Mouse (Mus musculus): ENCODE data around the gene Chpf.

Gene Chpf

DNA sequence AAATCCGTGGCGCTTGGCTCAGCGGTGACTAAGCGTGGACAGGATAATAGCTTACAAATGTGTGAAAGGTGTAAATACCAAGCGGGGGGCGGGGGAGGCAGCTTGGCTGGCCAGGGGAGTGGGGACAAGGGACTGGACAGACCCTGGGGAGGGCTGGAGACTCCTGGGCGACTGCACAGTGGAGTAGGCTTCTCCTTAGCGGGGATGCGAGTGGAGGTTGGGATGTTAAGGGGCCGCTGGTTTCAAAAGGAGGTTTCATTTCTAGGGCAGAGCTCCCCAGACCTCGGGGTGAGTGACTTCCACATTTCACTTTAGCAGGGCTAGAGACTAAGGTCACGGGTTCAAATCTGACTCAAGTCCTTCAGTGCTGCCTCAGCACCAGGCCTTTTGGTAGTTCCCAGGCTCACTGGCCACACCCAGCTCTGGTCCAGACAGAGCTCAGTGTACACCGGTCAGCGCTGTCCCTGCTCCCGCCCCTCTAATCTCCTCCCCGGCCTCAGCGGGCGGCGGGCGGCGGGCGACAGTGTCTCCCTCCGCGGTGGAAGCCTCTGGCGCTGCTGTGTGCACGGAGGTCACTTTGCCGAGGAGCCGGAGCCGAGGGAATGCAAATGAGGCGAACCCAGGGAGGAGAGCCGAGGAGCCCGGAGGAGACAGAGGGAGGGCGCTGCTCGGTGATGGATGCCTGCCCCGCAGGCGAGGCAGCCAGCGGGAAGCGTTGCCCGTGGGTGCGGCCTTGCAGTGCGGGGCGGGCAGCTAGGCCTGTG lies 20.9 kb downstream of the Chpf start:
- DNase-seq: peak; percentile 52

DNA sequence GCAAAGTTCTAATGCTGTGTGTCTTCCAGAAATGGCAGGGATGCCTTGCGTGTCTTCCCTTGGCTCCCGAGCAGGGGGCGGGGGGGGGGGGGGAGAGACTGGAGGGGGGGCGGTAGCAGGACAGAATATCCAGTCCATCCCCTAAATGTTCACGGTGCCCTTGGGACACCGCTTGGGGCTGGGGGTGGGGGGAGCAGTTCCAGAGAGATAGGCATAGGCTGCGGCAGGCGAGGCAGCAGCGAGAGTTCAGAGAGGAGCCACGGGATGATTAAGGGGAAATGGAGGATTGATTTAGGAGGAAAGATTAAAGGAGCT lies 21.4 kb downstream of the Chpf start:
- DNase-seq: no peak

DNA sequence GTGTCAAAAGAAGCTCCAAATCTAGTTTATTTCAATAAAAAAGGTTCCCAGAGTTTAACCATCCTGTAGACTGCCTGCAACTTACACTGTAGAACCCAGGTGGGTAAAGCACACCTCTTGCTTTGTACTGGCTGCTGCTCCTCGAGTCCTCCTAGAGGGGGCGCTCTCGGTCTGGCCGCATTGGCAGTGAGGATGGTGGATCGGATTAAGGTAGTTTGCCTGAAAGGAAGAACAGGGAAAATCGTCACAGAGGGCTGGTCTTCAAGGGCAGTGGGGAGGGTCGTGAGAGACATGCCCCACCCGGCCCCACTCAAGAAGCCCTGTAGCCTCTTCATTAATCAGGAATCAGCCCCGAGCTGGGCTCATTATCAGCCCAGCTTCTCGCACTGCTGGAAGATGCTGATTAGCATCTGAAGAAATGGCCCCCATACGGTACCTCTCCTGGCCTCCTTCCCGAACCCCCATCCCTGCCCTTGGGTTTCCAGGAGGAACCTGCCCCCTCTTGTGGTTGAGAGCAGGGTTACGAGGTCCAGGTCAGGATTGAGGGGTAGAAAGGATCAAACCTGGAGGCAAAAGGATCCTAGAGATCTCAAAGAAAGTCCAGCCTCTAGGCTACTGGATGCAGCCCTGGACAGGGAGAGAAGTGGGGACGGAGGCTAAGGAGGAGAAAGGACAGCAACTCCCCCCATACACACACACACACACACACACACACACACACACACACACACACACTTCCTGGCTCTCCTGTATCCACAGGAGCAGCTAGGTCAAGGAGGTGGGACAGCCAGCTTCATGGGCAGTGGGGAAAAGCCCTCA lies 22.2 kb downstream of the Chpf start:
- peak; percentile 46 for DNase-seq

DNA sequence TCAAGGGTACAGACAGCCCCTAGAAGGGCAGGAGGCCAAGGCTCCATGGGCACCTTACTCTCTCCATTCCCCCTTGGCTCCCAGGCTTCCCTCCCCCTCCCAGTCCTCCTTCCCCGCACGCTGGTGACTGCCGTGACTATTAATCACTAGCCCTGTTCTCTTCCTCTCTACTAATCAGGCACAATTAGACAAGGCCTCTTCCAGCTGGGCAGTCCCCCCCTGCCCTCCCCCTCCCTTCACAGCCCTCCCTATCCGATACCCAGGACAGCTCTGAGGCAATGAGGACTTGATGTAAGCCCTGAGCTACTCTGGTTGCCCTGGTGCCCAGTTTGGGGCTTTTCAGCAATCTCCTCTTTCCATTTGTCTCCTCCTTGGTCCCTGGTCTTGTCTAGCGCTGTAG lies 23.2 kb downstream of the Chpf start:
- no peak for DNase-seq

DNA sequence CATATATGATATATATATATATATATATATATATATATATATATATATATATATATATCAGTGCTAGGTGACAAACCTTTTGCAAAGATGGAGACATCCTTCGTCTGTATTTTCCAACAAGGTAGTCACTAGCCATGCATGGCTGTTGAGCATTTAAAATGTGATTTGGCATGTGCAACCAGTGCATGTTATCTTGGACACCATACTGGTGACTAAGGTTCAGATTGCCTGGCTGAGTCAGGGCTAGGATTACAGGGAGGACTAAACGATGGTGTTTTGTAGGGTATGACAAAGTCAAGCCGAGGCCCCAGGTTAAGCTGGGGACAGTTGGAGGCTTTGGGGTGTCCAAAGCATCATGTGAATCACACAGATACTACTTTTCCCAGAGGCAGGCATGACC lies 23.7 kb downstream of the Chpf start:
- no peak for DNase-seq

DNA sequence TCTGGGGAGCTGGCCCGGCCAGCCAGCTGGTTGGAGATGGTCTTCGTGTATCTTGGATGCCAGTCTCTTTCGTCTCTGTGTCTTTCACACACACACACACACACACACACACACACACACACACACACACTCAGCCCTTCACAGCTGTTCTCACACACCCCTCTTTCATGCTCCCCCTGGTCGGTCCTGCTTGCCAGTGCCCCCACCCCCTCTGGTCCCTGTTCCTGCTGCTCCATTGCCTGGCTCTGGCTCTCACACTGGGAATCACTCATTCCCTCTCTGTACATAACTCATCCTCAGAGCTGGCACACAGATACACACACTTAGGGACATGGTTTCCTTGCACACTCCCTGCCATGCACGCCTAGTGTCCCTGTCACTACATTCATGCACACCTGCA lies 27.2 kb downstream of the Chpf start:
- no peak for DNase-seq

DNA sequence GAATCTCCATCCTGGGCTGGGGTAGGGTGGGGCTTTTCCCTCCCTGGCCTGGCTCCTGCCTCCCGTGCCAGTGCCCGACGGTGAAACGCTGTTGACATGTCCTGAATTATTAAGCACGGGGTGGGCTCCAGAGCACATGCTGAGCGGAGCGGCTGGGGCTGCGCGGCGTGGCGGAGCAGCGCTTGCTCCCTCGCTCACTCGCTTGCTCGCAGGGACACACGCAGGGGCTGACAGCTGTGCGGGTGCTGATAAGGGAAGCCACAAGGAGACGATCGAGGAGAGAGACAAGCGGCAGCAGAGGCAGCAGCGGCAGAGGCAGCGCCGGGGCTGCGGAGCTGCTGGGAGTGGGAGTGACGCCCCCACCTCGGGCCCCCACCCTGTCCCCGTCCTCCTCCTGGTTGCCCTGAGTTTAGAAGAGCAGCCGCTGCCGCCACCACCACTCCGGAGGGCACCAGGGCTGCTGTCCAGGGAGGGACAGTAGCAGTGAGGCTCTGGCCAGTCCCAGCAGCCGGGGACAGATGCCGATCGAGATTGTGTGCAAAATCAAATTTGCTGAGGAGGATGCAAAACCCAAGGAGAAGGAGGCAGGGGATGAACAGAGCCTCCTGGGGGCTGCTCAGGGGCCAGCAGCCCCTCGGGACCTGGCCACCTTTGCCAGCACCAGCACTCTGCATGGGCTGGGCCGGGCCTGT lies 28.6 kb downstream of the Chpf start, which contains the start of gene Asic4:
Gene Asic4 (plus strand): TSS at position 123 of the 692 bp plus-strand sequence.
- DNase-seq: no peak

DNA sequence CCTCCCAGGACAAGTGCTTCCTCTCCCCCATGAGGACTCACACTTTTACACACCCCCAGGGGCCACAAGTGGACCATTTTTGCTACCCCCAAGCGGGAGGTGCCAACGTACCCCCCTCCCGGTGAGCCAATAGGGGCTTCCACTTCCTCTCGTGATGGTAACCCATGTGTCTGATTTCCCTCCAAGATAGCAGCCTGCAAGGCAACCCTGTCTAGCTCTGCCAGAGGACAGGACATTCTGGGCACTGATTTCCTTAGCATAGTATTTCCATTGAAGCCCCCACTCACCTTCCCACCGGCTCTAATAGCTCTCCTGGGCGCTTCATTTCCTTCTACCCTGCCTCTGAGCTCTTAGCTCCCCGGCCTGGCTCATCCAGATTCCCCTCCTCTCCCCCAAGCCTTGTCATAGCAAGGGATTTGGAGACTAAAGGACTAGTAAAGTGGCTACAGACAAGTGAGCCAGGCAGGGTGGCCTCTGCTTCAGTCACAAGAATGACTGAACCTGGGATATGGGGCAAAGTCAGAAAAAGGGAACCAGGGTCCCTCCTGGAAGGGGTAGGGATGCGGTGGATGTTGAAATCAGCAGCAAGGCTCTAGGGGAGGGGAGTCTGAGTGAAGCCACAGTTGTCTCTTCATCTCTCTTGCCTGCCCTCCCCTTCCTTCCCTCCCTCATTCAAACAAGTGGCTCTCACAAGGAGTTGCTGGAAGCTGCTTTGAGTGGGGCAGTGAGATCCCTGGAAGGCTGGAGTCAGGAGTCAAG lies 29.6 kb downstream of the Chpf start:
- no peak for DNase-seq

DNA sequence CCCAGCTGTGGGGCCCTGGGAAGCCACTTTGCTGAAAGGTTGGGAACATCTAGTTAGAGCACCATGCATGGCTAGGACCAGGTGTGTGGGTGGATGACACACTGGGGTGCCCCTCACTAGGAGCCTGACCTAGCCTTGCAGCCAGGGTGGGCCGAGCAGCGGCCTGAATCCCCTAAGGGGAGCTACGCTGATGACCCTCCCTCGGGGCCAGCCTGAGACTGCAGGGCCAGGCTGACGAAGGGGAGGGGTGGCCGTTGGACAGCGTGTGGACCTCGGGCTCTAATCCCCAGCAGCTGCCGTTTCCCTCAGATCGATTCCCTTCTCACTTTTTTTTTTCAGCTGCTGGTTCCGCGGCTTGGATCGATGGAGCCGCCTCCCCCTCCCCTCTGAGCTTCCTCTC lies 30.2 kb downstream of the Chpf start:
- peak; percentile 46 for DNase-seq

DNA sequence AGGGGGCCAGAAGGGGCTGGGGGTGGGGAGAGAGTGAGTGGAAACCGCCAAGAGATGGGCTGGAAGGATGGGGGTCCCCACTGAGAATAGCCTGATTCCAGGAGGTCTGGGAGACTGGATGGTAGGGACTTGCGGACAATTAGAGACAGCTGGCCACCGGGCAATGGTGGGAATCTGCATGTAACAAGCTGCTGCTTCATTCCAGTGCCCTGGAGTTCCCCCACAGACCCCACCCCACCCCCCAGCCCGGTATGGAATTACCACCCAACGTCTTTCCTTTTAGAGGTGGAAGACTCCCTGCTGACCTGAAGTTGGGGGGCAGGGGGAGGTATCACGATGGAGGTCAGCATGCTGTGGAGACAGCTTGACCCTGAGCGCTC lies 31.1 kb downstream of the Chpf start:
- peak; percentile 41 for DNase-seq

DNA sequence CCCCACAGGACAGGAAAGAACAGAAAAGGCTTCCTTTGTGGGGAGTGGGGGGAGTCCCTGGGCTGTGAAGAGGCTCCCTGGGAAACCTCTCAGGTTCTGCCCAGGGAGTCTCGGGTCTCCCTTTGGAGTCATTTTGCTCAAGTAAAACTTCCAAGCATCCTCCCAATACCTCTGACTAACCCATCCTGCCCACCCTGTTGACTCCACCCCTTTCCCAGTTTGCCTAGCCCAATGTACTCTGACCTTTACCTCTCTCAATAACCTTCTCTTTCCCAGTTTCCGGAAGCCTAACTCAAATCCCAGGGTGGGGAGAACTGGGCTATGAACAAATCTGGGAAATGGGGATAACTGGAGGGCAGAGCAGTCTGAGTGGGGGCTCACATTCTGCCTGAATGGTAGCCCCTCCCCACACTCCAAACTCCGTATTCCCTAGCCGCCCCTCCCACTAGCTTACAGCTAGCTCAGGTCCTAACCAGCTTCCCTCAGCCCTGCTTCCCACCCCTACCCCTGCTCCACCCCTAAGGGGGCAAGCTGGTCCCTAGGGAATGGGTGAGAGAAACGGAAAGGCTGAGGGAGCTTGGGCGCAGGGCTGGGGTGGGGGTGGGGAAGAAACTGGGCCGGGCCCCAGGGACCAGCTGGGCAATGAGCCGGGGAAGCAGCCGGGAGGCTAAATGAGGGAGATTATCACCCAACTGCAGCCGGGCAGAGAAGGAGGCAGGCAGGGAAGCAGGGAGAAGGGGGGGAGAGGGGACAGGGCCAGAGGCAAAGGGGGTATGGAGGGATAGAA lies 31.6 kb downstream of the Chpf start:
- peak; percentile 53 for DNase-seq

DNA sequence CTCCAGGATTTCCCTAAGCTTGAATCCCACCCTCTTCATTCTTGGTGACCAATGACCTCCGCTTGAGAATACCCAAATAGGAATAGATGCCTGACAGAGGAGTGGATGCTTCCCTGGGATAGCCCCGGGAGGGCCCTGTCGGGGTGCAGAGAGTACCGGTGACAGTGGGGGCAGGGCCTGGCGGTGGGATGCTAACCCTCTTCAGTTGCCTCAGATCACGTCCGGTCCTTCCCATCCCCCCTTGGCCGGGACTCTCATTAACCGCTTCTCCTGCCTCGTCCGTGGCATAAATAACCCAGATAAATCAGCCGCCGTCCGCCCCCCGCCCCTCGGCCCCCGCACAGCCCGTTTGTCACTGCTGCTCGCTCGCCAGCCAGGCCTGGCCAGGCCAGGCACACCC lies 32.5 kb downstream of the Chpf start:
- peak; percentile 65 for DNase-seq

DNA sequence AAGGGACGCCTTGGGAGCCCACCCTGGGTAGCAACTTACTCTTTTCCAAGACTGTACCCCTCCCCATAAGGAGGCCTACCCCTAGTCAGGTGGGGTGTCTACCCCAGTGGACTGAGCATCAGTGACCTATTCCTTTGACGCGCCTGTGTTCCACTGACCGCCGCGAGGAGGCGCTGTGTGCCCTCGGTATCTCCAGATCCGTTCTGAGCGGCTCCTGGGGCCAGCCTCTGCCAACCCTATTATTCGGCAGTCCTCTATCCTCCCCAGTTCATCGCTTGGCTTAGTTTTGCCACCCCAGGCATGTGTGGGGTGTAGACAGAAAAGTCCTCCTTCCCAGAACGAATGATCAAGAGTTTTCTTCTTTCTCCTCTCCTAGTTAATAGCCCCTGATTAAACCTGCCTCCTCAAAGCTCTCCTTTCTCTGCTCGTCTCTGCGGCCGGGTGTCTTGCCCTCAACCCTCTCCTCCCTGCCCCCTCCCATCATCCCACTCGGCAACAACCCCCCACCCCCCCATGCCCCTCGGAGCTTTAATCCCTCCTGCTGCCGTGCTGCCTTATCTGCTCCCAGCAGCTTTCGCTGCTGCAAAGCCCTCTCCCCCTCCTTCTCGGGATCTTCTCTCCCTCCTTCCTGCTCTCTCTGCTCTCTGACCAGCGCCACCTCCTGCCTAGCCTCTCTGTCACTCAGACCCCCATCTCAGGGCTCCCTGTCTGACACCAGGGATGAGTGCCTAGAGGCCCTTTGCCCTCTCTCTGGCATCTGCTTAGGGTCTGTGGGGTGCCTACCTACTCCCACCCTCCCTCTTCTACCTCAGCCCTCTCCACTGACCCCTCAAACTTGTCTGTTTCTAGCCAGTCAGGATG lies 33.1 kb downstream of the Chpf start:
- peak; percentile 90 for DNase-seq

DNA sequence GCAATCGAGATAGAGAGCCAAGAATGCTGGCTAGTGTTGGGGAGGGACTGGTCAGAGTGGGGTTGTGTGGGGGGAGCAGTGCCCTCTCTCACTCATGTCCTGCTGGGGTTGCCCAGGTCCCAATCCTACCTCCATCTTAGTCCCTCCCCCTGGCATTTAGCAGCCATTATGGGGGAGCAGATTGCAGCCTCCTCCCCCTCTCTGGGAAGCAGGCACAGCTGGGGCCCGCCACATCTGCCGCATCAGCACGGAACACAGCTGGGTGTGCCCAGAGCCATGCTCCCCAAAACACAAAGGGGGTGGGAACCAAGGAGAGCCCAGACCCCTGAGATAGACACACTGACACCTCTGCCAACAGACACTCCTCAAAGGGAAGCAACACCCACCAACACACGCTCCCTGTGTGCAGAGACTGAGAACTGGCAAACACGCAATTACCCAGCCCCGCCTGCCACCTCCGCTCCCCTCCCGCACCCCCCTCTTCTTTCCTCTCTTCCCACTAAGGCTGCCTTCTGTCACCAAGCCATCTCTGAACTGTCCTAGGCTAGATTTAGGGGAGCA lies 33.9 kb downstream of the Chpf start:
- peak; percentile 81 for DNase-seq

DNA sequence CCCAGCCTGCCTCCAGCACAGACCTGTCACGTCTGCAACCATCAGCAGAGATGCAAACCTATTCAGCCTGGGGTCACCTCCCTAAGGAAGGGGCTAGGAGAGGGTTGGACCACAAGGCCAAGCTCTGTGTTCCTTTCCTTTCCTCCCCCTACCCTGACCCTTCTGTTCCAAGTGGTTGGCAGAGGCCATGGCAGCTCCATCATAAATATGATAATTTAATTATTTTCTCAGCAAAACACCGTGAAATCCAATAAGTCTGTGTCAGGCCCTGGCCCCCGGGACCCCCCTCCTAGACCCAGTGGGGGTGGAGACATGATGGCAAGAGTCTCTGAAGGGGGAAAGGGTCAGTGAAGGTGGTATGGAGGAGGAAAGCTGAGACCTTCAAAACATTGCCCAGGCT lies 34.9 kb downstream of the Chpf start:
- peak; percentile 71 for DNase-seq

DNA sequence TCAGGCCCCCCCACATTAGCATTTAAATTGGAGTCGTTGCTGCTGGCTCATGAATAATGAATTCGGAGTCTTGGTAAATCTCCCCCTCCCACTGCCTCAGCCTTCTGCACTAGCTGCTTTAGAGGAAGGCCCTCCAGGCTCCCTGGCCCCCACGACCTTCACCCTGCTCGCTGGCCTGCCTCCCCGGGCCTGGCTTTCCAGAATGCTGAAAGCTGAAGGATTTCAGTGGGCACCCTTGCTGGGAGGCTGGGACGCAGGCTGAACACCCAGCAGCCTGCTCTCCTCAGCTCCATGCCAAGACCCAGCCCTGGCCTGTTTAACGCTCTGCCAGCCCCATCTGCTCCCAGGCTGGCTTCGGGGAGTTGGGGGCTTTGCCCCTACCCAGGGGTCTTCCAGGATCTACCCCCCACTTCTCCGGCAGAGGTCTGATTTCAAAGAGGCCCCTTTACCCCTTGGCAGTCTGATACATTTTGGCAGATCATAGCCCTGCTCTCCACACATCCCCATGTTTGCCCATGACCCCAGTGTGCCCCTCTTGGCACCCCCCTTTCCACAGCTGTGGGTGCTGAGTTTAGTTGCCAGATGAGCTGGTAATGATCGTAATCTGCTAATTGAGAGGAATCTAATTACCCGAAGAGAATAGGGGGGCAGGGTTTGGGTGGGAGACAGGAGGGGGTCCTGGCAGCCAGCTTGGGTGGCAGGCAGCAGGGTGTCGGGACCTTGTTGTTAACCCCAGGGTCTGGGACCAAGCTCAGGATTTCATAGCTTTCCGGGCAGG lies 35.7 kb downstream of the Chpf start:
- DNase-seq: peak; percentile 88

DNA sequence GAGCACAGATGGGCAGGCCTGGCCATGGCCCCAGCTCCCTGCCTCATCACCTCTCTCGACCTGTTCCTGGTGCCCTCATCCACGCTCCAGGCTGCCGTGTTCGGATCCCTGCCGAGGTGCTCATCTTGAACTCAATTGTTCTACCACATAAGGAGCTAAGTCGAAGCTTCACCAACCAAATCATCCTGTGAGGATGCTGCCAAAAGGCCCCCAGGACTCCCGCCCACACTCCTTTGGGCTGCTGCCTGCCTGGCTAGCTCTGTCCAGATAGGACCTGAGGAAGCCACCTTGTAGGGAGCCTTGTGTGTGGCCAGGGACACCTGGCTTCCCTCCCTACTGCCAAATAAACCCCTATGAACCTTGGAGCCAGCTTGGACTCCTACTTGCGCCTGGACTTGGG lies 36.3 kb downstream of the Chpf start:
- DNase-seq: peak; percentile 97

DNA sequence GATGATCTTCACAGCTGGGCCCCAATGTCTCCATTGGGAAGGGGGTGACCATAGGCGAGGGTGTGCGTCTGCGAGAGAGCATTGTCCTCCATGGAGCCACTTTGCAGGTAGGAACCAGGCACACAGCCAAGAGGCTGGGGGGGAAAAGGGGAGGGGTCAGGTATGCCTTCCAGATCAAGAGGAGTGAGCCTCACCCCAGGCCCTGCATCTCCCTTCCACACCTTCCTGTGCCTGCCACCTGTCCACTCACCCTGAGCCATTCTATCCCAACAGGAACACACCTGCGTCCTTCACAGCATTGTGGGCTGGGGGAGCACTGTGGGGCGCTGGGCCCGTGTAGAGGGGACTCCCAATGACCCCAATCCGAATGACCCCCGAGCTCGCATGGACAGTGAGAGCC lies 36.9 kb downstream of the Chpf start:
- DNase-seq: peak; percentile 86

DNA sequence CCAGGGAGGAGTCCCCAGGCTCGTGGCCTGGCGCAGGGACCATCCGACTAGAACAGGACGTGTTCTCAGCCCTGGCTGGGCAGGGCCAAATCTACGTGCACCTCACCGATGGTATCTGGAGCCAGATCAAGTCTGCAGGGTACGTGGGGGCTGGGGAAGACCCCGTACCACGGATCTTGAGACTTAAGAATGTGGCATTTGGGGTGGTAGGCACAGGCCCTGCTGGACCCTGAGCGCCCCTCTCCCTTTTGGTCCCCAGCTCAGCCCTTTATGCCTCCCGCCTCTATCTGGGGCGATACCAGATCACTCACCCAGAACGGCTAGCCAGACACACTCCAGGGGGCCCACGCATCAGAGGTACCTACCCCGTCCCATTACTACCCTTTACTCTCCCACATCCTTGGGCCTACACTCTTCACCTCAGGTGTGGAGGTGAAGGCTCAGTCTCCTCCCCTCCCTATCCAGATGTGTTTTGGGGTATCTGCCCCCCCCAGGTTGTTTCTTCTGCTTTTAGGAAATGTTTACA lies 37.6 kb downstream of the Chpf start:
- DNase-seq: peak; percentile 73

DNA sequence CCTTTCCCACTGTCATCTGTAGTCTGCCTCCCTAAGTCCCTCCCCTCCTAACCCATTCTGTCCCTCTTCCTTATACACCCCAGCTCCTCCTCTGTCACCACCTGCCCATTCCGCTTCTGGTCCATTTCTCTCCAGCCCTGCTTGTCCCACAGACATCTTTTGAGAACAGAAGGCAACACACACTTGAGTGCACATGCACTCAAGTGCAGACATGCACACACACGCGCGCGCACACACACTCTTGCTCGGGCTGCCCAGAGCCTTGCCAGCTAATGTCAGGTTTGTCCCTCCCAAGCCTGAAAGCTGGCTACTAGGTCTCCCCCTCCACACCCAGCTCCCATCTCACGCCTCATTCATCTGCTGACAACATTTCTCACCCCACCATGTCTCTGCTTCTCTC lies 38.4 kb downstream of the Chpf start:
- peak; percentile 84 for DNase-seq

Data from cerebellum, adult 9-11 months (tissue).